Mouse (Mus musculus) forelimb bud, embryonic 11.5 days (tissue): ENCODE results near the gene Cnih1.
"Not testable (repeated sequence)": the region's sequence is repeated elsewhere in the genome, so short reads cannot be mapped to it uniquely, and the experiment has no call there.

Experiments used
- DNase-seq: peaks from one replicate; pipeline ENCODE4 v3.0.0-alpha.2; 2012; ENCODE audit warnings: low read depth, low spot score

Gene Cnih1

GRCm38 (mm10) chr14:46787787-46788504 is at the start of gene Cnih1:
Cnih1 (minus strand) TSS chr14:46788411.
- DNase-seq: peak; percentile 90

DNA sequence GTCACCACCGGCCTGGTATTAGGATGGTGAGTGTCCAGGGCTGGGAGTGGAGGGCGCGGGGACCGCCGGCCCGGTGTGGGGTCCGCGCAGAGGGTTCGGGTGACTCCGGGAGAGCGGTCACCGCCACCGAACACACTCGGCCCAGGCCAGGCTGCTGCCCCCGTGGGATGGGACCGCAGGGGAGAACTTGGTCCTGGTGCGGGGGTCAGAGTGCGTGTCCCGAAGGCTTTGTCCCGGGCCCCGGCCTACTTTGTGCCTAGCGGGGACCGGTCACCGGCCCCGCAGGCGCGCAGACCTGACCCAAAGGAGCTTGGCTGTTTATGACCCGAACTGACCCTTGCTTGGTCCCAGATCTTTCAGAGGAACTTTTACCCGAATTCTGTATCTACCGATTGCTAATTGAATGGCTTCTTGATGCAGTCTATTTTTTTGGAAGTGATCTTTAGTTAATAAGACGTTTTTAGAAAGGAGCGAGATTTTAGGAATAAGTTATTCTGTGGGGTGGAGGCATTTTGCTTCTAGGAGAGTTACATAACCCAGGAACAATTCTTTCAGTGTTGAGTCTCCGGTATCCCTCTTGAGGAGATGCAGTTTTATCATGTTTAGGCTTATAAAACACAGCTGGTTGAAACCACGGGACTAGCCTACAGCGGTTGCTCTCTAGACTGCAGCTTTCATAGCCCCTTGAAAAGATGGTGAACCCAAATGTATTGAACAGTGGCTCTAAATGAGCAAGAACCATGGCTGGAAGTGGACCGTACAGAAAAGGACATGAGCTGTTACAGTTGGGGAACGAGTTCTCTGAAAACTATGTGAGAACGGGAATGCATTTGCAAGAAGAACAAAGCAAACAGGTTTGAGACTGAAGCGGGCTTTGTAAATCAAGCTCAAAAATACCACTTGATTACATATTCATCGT is 44.4 kb upstream of the Cnih1 start:
- no peak for DNase-seq

GRCm38 (mm10) chr14:46831837-46832333 is 43.7 kb upstream of the Cnih1 start, which contains the start of gene Cgrrf1:
Cgrrf1 (plus strand) TSS chr14:46832125.
- DNase-seq: peak; percentile 96

- no peak for DNase-seq
These were observed 43.1 kb upstream of the Cnih1 start for GRCm38 (mm10) chr14:46831295-46831694.

- DNase-seq: no peak
These were observed 39.2 kb upstream of the Cnih1 start for GRCm38 (mm10) chr14:46827430-46827829.

DNA sequence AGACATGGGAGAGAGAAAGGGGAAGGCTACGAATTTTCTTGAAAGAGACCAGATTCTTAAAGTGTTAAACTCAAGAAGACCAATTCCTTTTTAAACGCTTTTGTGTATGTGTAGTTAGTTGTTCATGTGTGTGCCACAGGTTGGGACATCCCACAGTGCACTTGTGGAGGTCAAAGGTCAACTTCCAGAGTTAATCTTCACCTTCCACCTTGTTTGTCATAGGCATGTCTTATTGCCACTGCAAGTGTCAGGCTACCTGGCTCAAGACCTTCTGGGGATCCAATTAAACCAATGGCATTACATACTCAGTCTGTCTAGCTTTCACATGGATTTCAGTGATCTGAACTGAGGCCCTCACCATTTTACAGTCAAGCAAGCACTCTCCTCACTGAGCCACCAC is 35.8 kb upstream of the Cnih1 start:
- DNase-seq: no peak

- peak; percentile 87 for DNase-seq
These were observed 33.9 kb upstream of the Cnih1 start, which contains the start of gene Gmfb for GRCm38 (mm10) chr14:46821873-46822716. Gmfb (minus strand) TSS chr14:46822242.

DNA sequence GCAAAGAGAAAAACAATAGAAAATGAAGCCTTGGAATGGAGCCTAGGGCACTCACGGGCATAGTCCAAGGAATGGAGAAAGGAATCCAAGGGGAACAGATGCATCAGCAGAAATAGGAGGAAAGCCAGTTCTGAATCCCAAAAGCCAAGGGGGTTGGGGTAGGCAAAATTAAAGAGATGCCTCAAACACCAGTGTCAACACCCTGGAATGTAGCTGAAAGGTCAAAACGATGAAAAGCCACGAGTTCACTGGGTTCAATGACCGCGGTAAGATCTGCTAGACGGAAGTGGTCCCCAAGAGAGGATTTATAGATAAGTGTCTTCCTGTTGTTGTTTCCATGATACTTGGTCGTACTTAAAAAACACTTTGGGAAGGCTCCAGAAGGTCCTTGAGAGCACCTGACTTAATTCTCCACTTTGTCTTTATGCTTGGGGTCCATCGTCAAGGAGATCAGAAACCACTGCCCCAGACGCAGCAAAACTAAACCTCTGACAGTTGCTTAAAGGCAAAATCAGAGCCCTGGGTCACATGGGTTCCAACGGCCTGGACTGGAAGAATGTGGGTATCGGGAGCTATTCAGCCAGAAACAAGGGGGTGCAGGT is 33.2 kb upstream of the Cnih1 start:
- DNase-seq: no peak

- not testable (repeated sequence) for DNase-seq
These were observed 31.8 kb upstream of the Cnih1 start for GRCm38 (mm10) chr14:46819961-46820360.

DNA sequence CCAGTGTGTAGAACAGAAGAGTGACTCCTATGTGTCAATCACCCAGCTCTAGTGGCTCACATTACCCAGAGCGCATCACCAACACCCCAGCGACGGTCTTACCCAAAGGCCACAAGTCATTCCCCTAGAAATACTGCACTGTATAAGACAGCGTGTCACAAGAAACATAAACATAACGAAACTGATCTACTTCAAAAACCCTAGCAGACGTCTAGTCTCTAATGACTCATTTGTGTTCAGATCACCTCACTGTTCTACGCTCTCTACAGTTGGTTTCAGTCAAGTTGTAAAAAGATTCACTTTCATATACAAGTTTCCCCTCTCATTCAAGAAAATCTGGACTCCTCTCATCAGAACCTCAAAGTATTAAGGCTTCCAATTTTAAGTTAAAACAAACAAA is 30.5 kb upstream of the Cnih1 start:
- no peak for DNase-seq

- no peak for DNase-seq
These were observed 28.9 kb upstream of the Cnih1 start for GRCm38 (mm10) chr14:46816916-46817622.

- DNase-seq: no peak
These were observed 27.4 kb upstream of the Cnih1 start for GRCm38 (mm10) chr14:46815640-46816039.

- DNase-seq: no peak
These were observed 19.7 kb upstream of the Cnih1 start for GRCm38 (mm10) chr14:46807927-46808326.

- DNase-seq: no peak
These were observed 18.0 kb upstream of the Cnih1 start for GRCm38 (mm10) chr14:46806186-46806585.

- no peak for DNase-seq
These were observed 15.6 kb upstream of the Cnih1 start for GRCm38 (mm10) chr14:46803791-46804190.

- DNase-seq: no peak
These were observed 15.0 kb upstream of the Cnih1 start for GRCm38 (mm10) chr14:46803259-46803658.

- no peak for DNase-seq
These were observed 12.6 kb upstream of the Cnih1 start for GRCm38 (mm10) chr14:46800684-46801345.

DNA sequence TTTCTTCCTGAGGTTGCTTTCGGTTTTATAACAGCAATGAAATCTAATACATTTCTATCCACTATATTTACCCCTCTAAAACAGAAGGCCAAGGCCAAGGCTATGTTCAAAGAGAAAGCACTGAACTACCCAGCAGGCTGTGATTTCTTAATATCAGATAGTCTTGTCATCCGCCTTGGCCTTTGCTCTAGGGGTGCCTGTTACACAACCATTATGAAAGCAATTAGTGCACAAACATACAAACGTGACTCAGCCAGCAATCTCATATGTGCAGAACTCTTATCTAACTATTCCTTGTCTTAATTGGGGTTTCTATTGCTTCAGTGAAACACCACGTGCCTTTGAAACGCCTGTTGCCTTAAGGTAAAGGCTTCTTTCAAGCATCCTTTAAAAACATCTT is 5.9 kb upstream of the Cnih1 start:
- no peak for DNase-seq

GRCm38 (mm10) chr14:46790723-46791122 is 2.5 kb upstream of the Cnih1 start:
- DNase-seq: no peak

- DNase-seq: no peak
These were observed 2.1 kb upstream of the Cnih1 start for GRCm38 (mm10) chr14:46790303-46790702.
